Mouse (Mus musculus): ENCODE results near the gene Rtn4rl1.
A peak's percentile ranks its signal among the peaks of the same experiment; 100 is the strongest.
"Not testable (repeated sequence)": the region's sequence is repeated elsewhere in the genome, so short reads cannot be mapped to it uniquely, and the experiment has no call there.

Gene Rtn4rl1

GRCm38 (mm10) chr11:75166193-75166842 is 27.3 kb upstream of the Rtn4rl1 start:
- no peak for DNase-seq

GRCm38 (mm10) chr11:75166861-75167642 is 26.5 kb upstream of the Rtn4rl1 start:
- peak; percentile 40 for DNase-seq

- DNase-seq: no peak
These were observed 25.7 kb upstream of the Rtn4rl1 start for GRCm38 (mm10) chr11:75167643-75168589.

GRCm38 (mm10) chr11:75168590-75169361 is 24.8 kb upstream of the Rtn4rl1 start:
- peak; percentile 91 for DNase-seq

GRCm38 (mm10) chr11:75169405-75170080 is 24.0 kb upstream of the Rtn4rl1 start, which contains the start of gene Hic1:
Gene Hic1, minus strand, starts transcription at chr11:75169519.
- no peak for DNase-seq

- DNase-seq: peak; percentile 96
These were observed 23.3 kb upstream of the Rtn4rl1 start for GRCm38 (mm10) chr11:75170136-75170751.

GRCm38 (mm10) chr11:75171186-75171865 is 22.3 kb upstream of the Rtn4rl1 start:
- no peak for DNase-seq

GRCm38 (mm10) chr11:75172151-75173094 is 21.2 kb upstream of the Rtn4rl1 start:
- DNase-seq: no peak

- peak; percentile 87 for DNase-seq
These were observed 20.3 kb upstream of the Rtn4rl1 start for GRCm38 (mm10) chr11:75173095-75173798.

GRCm38 (mm10) chr11:75173799-75174165 is 19.8 kb upstream of the Rtn4rl1 start:
- DNase-seq: no peak

GRCm38 (mm10) chr11:75174574-75174973 is 19.0 kb upstream of the Rtn4rl1 start:
- not testable (repeated sequence) for DNase-seq

GRCm38 (mm10) chr11:75178011-75178410 is 15.6 kb upstream of the Rtn4rl1 start:
- no peak for DNase-seq

- DNase-seq: peak; percentile 89
These were observed 14.8 kb upstream of the Rtn4rl1 start, which contains the start of gene Ovca2 for GRCm38 (mm10) chr11:75178672-75179208. Gene Ovca2, minus strand, starts transcription at chr11:75178835.

GRCm38 (mm10) chr11:75183917-75184570 is 9.5 kb upstream of the Rtn4rl1 start:
- no peak for DNase-seq

- no peak for DNase-seq
These were observed 9.0 kb upstream of the Rtn4rl1 start for GRCm38 (mm10) chr11:75184573-75184972.

GRCm38 (mm10) chr11:75184986-75185385 is 8.6 kb upstream of the Rtn4rl1 start:
- DNase-seq: no peak

GRCm38 (mm10) chr11:75189713-75190370 is 3.7 kb upstream of the Rtn4rl1 start:
- no peak for DNase-seq

Data from lung, postnatal 14 days (tissue).